Mouse (Mus musculus) liver (tissue): ENCODE results near the gene Tbc1d22a.

Experiments used
- DNase-seq: peaks from one replicate; pipeline ENCODE4 v3.0.0-alpha.2; 2020; ENCODE audit warnings: mixed read lengths

The Tbc1d22a gene

DNA sequence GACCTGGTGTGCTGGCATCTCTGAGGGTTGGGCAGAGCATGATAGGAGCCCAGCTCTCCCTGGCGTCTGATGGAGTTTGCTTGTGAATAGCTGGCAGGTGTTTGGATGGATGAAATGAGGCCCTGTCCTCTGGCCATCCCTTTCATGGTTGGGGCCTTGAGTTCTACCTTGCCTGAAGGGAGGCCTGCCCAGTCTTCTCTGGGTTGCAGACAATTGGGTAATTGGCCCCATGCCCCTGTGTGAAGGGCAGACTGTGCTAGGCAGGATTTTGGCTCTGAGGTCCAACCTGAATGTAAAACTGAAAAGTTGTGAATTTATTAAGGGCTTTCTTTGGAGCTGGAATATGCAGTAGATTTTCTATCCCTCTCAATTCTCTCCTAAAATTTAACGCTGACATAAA lies 204.2 kb downstream of the Tbc1d22a start:
- DNase-seq: no peak

DNA sequence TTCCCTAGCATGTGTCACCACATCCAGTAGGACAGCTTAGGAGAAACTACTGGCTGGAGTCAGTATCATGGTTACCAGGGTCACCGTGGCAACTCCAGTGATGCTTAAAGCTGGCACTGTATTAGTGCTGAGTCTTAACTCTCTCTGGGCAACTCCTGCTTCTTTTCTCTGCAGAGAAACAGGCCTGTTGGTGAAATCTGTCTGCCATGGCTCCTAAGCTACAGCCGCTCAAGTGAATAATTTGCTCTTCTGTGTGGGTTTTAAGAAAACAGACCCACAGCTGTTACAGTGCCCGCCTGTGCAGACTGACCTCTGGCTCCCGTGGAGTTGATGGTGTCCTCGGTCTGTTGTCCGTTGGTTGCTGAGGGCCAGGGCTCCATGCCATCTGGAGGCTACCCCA lies 205.4 kb downstream of the Tbc1d22a start:
- DNase-seq: no peak

DNA sequence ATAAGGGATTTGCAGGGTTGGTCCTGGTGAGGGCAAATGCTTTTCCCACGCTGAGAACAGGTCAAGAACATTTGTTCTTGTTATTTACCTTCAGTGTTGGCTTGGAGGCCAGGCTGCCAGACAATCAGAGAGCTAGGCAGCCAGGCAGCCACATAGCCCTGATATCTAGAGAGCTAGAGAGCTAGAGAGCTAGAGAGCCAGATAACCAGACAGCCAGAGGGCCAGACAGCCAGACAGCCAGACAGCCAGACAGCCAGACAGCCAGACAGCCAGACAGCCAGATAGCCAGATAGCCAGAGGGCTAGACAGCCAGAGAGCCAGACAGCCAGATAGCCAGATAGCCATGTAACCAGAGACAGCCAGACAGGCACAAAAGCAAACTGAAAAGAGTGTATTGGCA lies 208.6 kb downstream of the Tbc1d22a start:
- no peak for DNase-seq

DNA sequence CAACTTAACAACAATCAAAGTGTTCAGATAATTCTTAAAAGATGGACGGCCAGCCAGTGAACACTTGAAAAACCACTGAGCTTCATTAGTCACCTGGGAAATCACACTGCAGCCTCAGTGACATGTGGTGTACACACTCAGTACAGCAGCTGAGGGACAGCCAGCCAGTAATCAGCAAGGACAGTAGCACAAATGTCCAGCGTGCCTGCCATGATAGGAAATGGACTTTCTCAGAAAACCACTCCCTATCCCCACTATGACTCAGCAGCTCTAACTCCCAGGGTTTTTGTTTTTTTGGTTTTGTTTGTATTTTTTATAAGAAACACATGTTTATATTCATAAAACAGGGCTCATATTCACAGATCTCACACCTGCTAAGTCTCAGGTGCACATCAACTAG lies 209.6 kb downstream of the Tbc1d22a start:
- DNase-seq: peak; percentile 18

DNA sequence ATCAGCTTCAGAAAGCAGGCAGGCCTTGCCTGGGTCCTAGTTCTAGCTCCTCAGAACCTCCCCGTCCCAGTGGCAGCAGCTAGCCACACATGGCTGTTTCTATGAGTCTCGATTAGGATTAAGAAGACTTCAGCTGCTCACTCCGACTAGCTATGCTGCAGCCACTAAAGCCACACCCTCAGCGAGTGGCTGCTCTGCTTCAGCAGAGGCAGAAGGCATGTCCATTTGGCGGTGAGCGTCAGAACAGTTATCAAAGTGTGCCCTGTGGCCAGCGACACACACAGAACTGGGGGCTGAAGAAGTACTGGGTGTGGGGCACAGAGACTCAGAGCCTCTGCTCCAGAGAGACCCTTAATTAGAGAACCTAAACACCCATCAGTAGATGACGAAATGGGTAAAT lies 210.7 kb downstream of the Tbc1d22a start:
- DNase-seq: no peak

DNA sequence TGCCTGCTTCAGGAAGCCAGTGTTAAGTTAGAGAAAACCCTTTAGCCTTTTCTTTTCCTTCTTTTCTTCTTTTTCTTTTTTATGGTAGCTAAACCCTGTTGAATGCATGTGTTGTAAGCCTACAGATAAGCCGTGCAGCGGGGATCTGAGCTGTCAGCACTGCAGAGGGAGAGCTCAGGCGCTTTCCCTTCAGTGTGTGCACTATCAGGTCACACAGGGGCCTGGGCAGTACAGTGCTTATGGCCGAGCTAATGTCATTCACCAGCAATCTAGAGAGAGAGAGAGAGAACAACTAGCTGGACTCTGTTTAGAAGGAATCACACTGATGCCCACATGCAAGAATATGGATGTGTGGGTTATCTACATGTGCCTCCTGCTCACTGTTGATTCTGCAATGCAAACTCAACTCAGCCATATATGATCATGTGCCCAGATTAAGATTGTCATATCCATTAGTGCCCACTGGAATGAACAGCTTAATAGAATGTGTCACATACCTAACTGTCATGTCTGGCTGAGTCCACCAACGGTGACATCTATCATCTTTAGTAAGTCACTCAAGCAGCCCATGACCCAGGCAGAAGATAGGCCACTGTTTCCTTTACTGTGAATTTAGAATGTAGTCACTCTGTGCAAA lies 212.2 kb downstream of the Tbc1d22a start:
- DNase-seq: no peak

DNA sequence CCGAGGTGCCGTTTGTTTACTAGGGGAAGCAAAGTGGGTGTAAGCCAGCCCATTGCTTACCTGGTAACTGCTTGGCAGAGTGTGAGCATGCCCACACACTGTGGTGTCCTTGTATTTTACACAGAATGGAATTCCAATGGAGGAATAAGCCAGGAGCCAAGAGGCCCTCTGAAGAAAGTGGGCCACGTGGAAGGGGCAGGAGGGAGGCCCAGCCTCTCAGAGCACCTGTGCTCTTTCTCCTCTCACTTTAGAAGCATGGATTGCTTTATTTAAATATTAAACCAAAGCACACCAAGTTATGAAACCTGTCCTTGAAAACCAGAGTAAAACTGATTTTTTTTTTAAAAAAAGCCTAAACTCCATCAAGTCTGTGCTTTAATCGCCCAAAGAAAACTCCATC lies 213.2 kb downstream of the Tbc1d22a start:
- no peak for DNase-seq

DNA sequence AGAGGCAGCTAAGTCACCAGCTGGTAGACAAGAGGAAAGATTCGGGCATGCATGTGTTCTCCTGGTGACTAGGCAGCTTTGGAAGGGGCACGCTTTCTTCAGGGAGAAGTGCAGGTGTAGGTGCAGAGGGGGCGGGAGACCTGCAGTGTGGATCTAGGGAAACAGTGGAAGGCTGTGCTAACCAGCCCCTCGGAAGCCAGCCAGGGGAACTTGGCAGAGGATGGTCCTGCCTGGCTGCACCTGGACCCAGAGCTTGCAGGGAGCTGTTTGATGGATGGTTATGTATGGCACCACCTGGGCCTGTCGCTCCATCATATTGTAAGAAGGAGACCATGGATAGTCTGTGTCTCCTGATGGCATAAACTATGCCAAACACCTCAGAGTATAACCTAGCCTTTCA lies 214.2 kb downstream of the Tbc1d22a start:
- DNase-seq: no peak

DNA sequence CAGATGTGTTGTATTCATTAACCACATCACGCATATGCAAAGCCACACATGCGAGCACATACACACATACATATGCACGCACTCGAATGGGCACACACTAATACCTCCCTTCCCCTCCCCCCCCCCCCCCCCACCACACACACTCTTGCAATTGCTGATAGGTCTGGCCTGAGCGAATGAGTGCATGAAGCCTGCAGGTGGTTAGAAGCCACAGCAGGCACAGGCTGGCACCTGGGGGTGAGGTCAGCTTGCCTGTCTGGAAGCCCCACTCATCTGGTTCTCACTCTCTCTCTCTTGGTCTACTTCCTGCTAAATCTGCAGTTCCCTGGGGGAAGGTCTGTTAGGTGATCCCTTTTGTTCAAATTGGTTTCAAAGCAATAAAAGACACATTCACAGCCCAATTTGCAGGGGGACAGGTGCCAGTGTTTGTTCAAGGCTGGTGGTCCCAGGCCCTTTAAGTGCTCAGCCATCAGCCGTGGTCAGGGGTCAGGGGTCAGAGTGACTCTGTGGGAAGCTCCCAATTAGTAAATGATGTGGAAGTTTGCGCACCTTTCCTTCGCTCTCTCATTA lies 215.6 kb downstream of the Tbc1d22a start:
- DNase-seq: no peak

DNA sequence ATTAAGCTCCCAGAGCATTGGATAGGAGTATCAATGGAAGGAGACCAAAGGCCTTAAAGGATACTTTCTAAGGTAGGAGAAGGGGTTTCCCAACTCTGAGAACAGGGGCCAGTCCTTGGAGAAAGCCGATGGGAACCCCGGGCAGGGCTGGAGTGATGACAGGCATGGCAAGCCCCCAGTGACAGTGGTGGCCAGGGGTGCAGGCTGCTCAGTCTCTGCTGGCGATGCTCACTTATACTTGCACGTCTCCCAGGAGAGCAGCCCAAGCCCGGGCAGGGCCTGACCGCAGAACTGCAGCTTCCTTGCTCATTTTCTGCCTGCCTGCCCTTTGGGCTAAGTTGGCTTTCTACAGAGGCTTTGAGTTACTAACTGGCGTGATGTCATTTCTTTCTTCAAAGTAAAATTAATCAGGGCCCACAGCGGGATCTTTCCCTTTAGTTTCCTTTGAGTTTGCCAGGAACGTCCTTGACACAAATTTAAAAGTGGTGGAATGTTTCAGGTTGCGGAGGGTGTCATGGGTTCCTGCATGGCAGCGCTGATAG lies 217.4 kb downstream of the Tbc1d22a start:
- DNase-seq: no peak

DNA sequence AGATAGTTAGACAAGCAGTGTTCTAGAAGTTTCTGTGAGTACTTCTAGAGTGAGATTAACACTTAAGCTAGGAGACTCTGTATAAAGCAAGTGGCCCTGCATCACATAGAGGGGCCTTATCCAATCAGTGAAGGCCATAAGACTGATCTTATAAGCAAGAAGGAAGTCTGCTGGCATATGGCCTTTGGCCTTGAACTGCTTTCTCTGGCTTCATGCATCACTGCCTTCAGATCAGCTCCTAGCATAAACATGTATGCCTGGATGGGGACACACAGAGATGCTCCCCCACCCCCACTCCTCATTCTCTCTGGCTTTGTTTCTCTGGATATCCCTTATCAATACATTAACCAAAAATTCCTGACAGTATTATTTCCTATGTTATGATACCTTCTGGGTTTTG lies 218.5 kb downstream of the Tbc1d22a start:
- DNase-seq: no peak

DNA sequence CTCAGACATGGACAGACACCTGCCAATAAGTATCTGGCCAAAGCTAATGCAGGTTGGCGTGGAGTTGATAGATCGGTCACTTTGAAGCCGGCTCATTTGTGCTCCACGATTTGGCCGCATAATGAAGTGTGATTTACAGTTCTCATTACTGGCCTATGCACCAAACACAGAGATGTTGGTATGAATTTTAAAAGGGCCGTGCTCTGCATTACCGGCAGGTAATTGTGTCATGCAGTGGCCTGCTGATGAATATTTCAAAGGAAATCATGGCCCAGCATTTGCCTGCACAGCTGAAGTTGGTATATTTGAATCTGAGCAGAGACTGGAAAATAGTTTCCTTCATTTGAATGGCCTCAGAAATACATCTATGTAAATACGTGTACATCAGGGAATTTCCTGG lies 219.1 kb downstream of the Tbc1d22a start:
- DNase-seq: no peak

DNA sequence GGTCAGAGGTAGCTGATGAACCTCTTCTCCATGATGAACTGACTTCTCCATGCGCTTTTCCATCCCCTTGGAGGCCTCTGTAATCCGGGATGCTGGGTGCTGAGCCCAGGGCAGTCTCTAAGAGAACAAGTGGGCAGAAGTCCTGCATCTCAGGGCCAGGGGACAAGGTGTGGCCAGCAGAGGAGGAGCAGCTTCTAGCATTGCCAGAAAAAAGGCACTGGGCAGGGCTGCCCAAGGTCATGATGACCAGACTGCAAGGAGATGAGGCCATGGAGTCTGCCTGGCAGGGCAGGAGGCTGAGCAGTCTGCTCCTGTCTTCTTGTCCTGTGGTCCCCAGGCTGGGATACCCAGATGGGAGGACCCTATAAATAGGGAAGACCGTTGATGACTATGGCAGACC lies 220.0 kb downstream of the Tbc1d22a start:
- no peak for DNase-seq

DNA sequence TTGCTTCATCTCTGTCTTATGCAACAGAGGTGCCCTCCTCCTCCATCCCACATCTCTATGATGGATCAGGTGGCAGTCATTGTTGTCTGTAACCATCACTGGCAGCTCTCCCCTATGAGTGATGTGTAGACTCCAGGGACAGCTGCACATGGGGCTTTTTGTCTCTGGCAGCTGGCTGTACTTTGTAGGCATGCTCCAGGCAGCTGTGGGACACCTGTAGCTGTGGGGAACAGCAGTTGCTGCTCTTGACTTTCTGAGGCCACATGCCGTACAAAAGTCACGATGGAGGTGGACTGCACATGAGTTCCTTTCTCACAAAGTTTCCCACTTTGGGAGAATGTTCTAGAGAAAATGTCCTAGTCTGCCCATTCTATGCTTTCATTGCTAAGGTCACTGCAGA lies 223.1 kb downstream of the Tbc1d22a start:
- DNase-seq: no peak

DNA sequence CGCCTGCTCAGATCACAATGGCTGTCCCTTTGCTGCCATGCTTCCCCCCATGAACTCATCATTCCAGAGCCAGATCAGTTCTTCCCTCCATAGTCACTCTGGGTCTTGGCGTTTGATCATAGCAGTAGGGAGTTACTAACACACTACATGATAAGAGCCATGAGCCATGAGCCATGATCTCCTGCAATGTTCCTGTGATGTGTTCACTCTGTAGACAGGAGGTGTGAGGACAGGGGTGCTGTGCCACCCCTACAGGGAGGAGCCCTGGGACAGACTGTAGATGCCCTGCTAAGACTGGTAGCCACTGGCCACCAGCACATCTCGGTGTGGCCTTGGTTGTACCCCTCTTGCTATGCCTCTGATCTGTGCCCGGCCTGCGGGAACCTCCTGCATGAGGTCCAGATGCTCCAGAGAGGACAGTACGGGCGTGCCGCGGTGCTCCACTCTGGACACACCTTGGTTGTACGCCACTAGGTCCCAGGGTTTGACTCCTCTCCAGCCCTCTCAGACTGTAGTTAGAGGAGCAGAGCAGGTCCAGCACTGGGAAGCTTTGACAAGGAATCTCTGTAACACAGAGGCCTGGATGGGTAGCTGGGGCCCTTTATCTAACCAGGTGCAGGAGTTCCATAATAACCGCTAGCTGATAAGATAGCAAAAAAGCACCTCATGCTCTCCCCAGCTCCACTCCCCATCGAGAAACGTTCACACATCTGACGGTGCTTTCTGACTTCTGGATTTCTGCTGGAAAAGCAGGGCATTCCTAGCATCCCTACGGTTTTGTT lies 224.9 kb downstream of the Tbc1d22a start:
- DNase-seq: peak; percentile 36

DNA sequence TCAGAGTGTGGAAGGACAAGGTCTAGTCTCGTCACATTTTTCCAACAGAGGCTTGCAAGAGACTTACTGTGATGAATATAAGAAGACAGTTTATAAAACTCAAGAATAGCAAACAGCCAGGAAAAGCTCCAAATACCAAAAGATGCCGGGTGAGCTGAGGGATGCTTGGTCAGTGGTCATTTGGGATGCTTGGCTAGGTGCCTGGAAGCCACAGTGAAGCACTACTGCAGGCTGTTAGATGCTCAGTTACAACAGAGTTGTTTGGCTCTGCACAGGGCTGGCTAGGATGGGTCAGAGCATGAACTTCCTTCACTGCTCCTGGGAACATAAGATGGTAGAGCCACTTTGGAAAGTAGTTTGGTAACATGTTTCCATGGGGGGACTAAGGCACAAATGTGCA lies 230.0 kb downstream of the Tbc1d22a start:
- DNase-seq: no peak

DNA sequence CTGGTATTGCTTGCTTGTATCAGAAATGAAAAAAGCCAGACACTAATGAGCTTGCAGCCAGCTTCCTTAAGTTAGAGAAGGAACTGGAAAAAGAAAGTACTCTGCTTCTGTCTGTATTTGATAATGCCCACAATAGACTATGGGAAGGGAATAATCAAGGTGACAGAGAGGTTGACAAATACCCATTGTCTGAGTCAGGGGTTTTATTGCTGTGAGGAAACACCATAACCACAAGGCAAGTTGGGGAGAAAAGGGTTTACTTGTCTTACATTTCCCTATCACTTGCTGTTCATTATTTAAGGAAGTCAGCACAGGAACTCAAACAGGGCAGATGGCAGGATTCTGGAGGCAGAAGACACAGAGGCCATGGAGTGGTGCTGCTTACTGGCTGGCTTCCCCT lies 231.8 kb downstream of the Tbc1d22a start:
- no peak for DNase-seq

DNA sequence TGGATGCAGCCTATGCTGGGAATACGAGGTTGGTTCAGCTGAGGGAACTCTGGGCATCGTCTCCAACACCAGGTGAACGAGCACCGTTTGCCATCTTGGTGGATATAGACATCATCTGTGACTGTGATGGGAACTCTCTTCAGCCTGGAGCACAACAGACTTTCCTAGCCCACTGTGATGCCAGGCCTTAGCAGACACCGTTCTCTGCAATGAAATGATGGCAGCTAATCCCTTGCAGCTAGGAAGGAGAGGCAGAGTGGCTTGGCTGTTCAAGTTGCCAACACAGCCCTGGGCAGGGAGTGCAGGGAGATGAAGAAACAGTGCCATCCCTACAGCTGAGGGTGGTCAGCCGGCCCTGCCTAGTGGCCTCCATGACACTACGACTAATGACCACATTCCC lies 233.0 kb downstream of the Tbc1d22a start:
- no peak for DNase-seq

DNA sequence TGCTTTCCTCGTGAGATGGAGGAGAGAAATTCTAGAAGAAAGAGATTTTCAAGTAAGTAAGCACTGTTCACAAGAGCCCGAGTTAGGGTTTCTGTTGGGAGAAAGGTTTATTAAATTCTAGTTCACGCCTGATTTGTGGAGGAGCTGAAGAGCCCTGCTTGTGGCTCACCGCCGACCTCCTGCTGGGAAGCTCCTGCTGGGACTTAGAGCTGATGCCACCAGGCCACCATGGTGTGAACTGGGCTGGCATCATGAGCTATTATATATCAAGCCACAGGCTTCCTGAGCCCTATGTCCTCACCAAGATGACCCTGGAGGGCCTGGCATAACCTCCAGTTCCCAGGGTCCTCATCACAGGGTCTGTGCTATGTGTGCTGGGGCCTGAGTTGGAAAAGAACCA lies 235.0 kb downstream of the Tbc1d22a start:
- DNase-seq: no peak

DNA sequence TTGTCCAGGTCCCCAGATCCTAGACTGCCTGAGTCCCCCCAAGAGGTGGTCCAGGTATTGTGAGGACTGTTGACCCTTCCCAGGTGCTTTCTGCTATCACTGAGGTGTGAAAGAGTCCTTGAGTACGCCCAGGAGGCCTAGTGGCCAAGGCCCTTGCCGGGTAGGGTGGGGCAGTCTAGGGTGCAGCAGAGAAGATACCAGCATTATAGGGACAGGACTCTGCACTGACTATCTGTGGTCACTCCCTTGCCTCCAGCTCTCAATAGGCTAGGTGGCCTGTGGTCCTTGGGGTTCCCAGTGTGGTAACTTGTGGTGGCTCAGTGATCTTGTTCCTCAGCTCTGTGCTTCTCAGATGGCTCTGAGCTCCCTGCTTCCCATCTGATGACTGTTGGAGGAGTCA lies 235.5 kb downstream of the Tbc1d22a start:
- no peak for DNase-seq

DNA sequence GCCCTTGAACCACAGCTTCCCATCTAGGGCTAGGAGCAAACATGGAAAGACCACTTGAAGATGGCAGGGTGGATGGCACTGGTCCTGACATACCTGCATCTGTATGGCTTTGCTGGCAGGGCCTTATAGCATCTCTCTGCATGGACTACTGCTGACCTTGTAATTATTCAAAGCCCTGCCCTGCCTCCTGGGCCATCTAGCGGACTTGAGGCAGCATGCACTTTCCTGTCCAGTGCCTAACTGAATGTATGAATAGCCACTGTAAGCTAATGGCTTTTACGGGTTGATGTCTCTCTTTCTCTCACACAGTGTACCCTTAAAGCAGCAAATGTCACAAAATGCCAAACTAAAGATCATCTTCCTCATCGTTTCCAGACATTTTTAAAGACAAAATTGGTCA lies 245.2 kb downstream of the Tbc1d22a start:
- DNase-seq: no peak

DNA sequence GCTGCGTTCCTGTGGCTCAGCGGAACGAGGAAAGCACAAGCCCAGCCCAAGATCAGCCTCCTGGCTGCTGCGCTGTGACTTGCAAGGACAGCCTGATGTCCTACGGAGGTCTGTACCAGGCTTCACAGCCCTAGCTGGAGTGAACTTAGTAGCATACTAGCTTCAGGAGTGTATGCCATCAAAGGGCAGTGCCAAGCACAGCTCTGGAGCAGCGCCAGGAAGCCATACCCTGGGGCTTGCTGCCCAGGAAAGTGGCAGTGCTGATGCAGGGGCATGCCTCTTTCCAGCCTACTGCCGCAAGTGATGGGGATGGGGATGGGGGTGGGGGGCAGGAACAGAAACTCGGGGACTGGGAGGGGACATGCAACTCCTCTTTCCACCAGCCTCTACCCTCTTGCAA lies 248.4 kb downstream of the Tbc1d22a start:
- no peak for DNase-seq

DNA sequence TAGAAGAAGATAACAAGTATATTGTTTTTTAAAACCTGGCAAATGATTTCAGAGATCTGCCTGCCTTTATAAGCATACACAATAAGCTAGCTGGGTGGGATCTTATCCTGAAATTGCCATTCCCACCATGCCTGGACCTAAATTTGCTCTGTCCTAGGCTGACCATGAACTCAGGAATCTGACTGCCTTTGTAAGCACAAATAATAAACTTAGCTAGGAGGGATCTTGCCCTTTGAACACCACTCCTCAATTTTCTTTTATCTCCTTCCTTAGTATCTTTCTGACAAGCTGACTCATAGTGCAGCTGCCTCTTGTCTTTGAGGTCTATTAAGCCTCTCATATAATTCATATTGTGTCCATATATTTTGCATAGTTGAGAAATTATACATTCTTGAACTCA lies 253.8 kb downstream of the Tbc1d22a start:
- no peak for DNase-seq

DNA sequence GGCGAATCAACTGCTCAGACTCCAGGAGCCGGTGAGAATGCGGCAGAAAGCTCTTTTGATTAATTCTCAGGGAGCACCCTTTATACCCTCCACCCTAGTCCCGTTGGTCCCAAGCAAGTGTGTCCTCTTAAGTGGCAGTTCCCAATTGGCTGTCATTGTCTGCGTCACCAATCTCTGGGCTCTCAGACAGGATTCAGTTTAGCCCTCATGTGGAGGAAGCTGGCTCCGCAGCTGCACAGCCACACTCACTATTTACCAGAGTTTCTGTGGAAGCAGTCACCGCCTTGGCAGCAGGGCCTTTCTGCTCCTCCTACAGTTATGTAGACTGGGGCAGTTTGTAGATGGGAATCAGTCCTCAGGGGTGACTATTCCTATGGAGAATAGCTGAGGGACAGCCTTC lies 256.9 kb downstream of the Tbc1d22a start:
- DNase-seq: no peak
